Mouse (Mus musculus): ENCODE data around the gene Cd44.

The Cd44 gene

GRCm38 (mm10) chr2:102815289-102815809 lies 86.1 kb downstream of the Cd44 start:
- no peak for DNase-seq

- DNase-seq: no peak
These were observed 88.7 kb downstream of the Cd44 start for GRCm38 (mm10) chr2:102812756-102813155.

- no peak for DNase-seq
These were observed 92.0 kb downstream of the Cd44 start for GRCm38 (mm10) chr2:102809436-102809835.

- no peak for DNase-seq
These were observed 93.8 kb downstream of the Cd44 start for GRCm38 (mm10) chr2:102807633-102808032.

- DNase-seq: no peak
These were observed 95.5 kb downstream of the Cd44 start for GRCm38 (mm10) chr2:102805761-102806496.

GRCm38 (mm10) chr2:102805283-102805682 lies 96.2 kb downstream of the Cd44 start:
- no peak for DNase-seq

GRCm38 (mm10) chr2:102804109-102804508 lies 97.4 kb downstream of the Cd44 start:
- DNase-seq: peak; percentile 45 to 81

GRCm38 (mm10) chr2:102801899-102802298 lies 99.6 kb downstream of the Cd44 start:
- no peak for DNase-seq

GRCm38 (mm10) chr2:102798149-102798548 lies 103.3 kb downstream of the Cd44 start:
- DNase-seq: no peak

GRCm38 (mm10) chr2:102795034-102795433 lies 106.4 kb downstream of the Cd44 start:
- no peak for DNase-seq

GRCm38 (mm10) chr2:102792804-102793203 lies 108.7 kb downstream of the Cd44 start:
- DNase-seq: no peak

- DNase-seq: no peak
These were observed 109.8 kb downstream of the Cd44 start for GRCm38 (mm10) chr2:102791641-102792040.

- DNase-seq: no peak
These were observed 115.8 kb downstream of the Cd44 start for GRCm38 (mm10) chr2:102785696-102786095.

GRCm38 (mm10) chr2:102782751-102783150 lies 118.7 kb downstream of the Cd44 start:
- DNase-seq: no peak

GRCm38 (mm10) chr2:102778208-102778607 lies 123.3 kb downstream of the Cd44 start:
- DNase-seq: no peak

GRCm38 (mm10) chr2:102775561-102775960 lies 125.9 kb downstream of the Cd44 start:
- no peak for DNase-seq

GRCm38 (mm10) chr2:102774700-102775099 lies 126.8 kb downstream of the Cd44 start:
- DNase-seq: no peak

GRCm38 (mm10) chr2:102772276-102772675 lies 129.2 kb downstream of the Cd44 start:
- no peak for DNase-seq

- no peak for DNase-seq
These were observed 130.2 kb downstream of the Cd44 start for GRCm38 (mm10) chr2:102771304-102771703.

- peak in 1 of 2 experiments; percentile 42 for DNase-seq
These were observed 133.2 kb downstream of the Cd44 start for GRCm38 (mm10) chr2:102768267-102768666.

GRCm38 (mm10) chr2:102764602-102765374 lies 136.7 kb downstream of the Cd44 start:
- DNase-seq: no peak

GRCm38 (mm10) chr2:102763991-102764390 lies 137.5 kb downstream of the Cd44 start:
- no peak for DNase-seq

- DNase-seq: no peak
These were observed 138.3 kb downstream of the Cd44 start for GRCm38 (mm10) chr2:102763176-102763575.
